Mouse (Mus musculus) gastrocnemius, postnatal 14 days (tissue): ENCODE data around the gene Alkbh8. TPM values are rescaled to one million over a fixed set of nuclear protein-coding genes. Genes with fewer than 3 reads are reported as not detected.

ENCODE experiments used
- total RNA-seq, 2 experiments: library from RNA; stranded (reverse); gene quantifications; 2 replicates each; pipeline ENCODE4 v1.2.3; 2021

Gene Alkbh8
- total RNA-seq, 2 experiments from 2014 or later = 13.9 to 16.4 TPM

Other genes with a start within 250 kb of the Alkbh8 start
- gene Cwf19l2, start 68.5 kb downstream of the Alkbh8 start, total RNA-seq = 10 to 100 TPM; 15.5 to 16.2 TPM
- 1 to 10 TPM; 5.8 to 6.3 TPM for gene Gucy1a2, start 197.6 kb downstream of the Alkbh8 start, total RNA-seq